Mouse (Mus musculus) embryo, embryonic 11 days (tissue): ENCODE measurements at regions not wholly inside any gene's neighbourhood (a gene's known extent, or its start where the extent isn't known, plus 50 kb on each side); places are given as distances from the start of the nearest gene placed in this dataset.

ENCODE experiments used
- DNase-seq: peaks from one replicate; pipeline ENCODE4 v3.0.0-alpha.2; 2015

DNA sequence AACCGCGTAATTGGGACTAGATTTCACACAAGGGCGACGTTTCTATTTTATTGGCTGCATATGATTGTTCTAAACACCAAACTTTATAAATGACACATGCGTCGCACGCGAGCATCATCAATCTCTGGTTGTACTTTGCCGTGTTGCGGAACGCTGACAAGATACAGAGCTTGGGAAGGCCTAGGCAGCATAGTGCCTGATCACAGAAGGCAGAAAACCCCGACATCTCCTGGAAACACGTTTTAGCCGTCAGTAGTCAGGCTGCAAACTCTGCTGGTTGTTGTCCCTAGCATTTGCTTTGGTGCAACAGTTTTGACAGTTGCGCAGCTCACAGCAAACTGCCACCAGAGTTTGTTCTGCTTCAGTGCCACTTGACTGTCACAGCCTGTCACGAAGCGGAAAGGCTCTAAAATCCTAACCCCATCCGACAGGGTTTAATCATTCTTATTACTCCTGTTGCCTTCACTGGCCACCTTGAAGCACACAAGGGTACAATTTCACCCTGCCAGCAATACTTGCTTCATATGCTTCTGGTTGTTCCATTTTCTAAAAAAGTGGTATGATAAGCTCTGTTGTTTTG, 380.2 kb upstream of the Tenm3 start:
- DNase-seq, result peak; percentile 6

DNA sequence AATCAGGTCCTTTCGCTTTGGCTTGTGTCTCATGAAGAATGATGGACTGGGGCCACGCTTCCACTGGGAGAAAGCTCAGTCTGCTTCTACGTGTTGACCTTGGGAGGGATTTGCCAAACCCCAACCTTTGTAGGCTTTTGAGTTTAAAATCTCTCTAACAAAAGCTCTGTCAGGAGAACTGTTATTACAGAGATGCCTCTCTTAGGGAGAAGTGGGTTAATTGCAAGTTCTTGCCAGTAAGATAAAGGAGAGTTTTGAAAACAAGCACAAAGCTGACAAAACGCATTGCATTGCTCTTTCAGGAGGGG, 351.5 kb upstream of the Tenm3 start:
- DNase-seq, result no peak

DNA sequence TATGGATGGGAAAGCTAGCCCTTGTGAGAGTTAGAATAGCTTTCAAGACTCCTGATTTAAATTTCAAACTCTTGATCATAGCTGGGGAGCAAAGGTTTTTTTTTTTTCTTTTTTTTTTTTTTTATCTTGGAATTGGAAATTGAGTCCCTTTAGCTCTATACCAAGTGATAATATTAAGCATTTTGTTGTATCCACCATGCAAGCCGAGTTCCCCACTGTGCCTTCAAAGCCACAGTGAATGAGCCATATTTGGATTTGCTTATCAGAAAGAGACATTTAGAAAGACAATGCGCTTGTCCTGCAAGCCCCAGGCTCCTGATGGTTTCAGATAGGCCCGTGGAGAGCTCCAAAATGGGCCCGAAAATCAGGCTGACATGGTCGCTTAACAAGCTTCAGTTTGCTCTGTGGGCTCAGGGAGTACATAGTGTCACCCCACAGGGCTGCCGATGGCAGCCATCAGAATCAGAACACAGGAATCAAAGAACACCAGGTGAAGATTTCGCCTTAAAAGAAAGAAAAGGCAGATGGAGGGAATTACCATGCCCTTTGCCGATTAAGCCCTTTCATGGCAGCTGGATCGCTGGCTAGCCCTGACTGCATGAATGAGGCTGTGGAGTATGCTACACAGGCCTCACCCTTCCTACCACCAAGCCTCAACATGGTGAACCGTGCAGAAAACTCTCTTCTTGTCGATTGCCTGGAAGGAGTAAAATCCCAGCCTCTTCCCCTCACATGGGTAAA, 351.0 kb upstream of the Tenm3 start:
- DNase-seq, result peak; percentile 8

DNA sequence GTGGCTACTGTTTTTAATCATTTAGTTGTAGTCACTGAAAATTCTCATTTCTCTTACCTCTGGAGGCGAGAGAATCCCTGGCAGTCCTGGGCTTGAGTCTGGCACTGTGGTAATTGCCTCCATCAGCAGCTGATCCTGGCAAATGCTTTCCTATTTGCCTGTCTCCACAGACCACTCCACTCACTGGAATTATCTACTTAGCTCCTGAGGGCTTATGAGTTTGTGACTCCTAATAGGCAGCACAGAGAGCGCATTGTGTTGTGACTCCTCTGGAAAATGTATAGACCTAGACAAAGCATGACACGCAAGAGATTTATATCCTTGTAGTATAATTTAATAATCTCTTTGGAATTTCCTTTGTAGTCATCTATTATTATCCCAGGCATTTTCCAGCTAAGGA, 343.1 kb upstream of the Tenm3 start:
- DNase-seq, result peak; percentile 16

DNA sequence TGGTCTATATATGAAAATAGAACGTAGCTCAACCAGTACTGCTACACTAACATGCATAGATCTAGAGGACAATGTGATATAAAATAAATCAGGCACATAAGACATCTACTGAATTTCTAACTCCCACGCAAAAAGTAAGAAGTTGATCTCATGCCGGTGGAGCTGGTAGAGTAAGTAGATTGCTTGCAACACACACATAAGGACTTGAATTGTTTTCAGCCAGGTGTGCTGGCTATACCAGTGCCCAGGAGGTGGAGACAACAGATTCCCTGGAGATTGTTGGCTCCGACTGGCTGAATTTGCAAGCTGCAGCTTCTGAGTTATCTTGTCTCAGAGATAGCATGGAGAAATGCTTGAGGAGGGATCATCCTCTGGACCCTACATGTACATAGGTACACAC, 331.6 kb upstream of the Tenm3 start:
- DNase-seq, result no peak

DNA sequence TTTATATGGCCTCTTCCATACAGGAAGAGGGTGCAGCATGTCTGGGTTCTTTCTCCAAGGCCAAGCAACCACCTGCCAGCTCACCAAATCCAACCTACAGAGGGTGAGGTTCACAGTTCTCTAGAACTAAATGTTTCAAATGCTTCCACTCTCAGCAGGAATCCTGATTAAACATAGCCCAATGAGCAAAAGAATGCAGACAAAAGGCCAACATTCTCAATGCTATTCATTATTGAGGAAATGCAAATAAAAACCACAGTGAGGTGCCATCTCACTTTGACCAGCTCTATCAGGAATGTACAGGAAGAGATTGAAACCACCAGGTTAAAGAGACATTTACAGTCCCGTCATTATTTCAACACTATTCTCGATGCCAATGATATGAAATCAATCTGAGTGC, 331.2 kb upstream of the Tenm3 start:
- DNase-seq, result no peak

DNA sequence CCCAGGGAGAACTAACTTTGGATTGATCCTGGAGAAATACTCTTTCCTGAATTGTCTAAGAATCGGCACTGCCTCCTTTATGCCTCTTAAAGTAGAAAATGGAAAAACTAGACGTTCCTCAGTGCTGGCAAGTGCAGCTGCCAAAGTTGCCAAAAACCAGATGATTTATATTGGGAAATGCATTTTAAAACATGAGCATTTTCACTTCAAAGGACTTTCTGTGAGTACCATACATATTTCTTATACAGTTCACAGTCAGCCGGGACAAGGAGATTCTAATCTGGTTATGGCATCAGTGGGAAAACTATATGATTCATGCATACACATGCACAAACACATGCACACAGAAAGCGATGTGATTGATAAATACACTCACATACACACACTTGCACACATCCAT, 315.6 kb upstream of the Tenm3 start:
- DNase-seq, result no peak

DNA sequence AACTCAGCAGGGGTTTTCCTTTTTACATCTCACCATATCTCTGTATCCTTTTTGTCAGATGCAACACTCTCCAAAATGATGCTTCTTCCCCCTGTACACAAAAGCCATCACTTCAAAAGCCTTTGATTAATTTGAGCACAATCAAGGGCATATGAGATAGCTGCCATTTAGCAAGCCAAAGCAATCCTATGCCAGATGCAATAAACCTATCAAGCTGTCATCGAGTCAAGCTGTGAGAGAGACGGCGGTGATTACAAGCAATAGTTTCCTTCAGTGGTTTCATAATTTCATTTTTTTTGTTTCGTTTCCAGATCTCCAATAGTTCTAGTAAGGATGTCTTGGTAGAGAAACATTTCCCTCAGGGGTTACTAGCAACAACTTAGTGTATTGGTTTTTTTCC, 314.4 kb upstream of the Tenm3 start:
- DNase-seq, result no peak

DNA sequence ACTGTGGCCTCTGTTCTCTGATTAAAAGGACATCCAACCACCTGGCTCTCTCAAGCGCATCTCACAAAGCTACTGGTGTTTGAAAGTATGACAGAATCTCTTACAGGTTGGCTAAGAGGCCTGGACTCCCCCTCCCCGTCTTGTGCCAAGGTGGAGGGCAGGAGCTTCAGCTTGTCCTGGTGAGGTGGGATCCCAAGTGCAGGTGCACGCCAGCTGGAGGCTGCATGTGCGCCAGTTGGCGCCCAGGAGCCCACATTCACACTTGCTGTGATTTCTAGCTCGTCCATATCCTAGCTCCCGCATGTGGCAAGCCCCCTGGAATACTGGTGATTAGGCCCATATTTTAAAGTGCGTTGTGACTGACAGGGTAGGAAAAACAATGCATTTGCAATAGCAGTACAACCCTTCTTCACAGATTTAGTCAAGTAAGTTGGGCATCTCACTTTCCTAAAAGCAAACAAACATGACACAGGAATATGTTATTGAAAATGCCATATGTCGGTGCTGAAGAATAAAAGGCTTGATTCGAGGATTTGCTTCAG, 292.8 kb upstream of the Tenm3 start:
- no peak for DNase-seq

DNA sequence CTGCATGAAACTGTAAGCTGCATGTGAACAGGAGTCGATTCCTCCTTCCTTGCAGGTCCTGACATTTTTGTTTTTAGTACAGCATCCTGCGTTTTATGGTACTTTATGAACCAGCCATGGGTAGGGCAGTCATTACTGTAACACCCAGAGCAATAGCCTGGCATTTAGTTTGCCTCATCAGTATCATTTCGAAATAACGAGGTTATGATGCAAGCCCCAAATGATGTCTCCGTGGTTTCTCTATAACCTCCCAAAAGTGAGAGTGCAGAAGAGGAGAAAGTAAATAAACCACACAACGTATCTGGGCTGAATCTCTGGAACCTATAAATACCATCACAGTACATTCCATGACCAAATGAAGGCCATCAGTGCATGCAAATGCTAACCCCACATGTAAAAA, 265.3 kb upstream of the Tenm3 start:
- DNase-seq, result no peak

DNA sequence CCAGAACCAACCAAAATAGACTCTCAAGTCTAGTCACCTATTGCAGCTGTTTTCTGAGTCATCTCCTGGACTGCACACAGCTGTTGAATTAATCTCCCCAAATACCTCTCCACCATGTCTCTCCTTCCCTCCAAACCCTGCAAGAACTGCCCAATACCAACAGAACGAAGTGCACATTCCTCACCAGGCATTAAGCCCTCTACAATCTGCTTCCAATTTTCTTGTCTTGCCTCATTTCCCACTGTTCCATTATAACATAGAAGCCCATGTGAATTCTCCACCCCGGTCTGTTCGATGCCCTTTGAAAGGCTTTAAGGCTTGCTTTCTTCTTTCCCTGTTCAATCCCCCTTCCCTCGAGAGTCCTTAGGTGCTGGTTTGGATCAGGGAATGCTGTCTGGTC, 264.9 kb upstream of the Tenm3 start:
- peak; percentile 70 for DNase-seq

DNA sequence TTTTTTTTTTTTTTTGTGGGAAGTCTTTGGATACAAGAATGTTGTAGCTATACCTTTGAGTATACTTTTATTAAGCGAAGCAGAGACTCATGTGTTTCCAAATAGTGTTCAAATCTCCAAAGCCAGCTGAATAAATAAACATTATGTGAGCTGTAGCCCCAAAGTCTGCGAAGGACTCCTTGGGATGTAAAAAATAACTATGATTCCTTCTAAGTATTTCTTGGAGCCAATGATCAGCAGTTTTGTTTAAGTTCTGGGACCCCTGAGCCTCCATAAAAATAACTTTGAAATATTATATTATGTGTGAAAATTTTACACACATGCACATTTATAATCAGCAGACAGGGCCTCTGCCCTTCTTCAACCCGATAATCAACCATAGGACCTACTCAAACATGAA, 262.8 kb upstream of the Tenm3 start:
- no peak for DNase-seq

DNA sequence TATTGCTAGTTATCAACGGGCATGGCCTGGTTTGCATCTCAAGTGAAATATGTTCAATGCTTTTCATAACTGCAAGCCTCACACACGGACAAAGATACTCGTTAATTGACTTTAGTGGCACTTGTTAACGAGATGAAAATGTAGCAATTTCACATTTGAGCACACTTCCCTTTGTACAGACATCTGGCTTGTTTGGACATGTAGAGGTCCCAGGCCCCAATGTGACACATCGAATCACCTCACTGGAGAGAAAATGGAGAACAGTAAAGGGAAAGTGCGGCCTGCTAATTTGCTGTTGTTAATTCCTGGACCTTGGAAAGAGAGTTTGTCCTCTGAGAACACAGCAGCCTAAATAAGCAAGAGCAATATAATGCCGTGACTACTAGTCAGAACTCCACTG, 257.4 kb upstream of the Tenm3 start:
- DNase-seq, result no peak

DNA sequence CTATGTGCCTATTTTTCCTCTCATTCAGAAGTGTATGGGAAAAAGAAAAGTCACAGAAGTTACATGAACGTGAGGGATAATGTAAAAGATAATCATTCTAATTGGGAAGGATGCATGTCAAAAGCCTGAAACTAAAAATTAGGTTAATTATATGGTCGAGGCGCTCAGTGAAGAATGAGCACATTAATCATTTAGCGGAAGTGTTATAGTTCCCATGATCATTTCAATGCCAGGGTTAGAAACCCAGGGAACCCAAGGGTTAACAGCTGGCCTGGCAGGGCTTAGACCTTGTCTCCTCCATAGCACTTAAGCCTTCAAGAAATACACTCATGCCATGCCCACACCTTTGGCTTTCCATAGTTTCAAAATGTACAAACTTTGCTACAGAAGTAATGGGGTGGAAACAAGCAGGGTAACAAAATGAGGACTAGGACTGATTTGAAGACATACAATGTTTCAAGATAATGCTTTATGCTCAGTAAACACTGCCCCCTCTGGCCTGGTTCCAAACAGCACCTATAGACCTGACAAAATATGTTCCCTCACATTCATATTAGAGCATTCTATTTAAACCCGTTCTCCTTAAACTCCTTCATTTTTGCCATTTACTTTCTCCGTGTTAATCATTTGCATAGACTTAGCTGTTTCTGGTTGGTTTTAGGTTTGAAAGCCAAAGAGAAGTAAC, 240.6 kb upstream of the Tenm3 start:
- DNase-seq, result peak; percentile 31

DNA sequence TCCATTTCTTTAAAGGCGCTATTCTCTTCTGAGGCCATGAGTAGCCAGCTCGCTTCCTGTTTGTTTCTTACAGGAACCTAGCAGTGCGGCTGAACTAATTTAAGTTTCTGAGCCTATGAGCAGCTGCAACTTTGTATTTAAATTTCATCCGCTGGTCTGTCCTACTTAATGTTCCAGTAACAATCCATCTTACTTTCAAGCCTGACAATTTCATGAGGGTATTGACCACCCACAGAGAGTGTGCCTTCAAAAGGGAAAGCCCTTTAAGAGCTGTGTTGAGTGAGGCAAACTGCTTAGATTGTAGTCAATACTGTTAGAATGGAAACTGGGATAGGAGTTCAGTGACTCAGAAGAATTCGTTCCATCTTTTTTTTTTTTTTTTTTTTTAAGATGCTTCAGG, 225.7 kb upstream of the Tenm3 start:
- peak; percentile 8 for DNase-seq

DNA sequence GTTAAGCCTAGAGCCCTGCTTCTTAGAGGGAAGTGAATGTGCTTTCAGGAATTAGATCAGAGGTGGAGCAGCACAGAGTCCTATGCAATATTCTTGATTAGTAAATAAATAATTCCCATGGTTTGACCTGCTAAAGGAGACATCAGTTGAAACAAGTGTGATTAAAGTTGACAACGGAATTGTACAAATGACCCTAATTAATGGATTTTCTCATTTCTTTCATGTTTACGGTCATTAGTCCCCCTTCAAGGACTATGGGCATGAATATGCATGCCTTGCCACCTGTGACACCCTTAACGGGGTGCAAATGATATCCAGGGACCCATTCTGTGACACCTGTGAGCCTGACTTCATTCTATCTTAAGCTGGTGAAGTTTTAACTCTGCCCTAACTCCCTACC, 219.5 kb upstream of the Tenm3 start:
- DNase-seq, result no peak

DNA sequence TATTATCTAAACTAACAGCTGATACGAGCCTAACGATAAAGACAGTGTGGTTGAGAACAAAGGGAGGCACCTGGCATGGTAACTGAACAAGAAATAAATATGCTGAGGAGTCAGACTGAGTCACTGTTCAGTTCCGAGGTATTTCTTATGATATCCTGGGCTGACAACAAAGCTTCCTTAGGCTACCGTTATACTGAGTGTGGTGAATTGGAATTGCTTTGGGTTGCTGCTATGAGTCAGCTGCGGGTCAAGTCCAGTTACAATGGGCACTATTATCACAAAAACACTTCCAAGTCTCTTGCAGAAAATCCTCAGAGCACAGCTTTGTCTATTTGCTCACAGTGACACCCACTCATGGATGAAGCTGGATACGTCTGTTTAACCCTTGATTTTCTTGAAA, 199.5 kb upstream of the Tenm3 start:
- DNase-seq, result no peak

DNA sequence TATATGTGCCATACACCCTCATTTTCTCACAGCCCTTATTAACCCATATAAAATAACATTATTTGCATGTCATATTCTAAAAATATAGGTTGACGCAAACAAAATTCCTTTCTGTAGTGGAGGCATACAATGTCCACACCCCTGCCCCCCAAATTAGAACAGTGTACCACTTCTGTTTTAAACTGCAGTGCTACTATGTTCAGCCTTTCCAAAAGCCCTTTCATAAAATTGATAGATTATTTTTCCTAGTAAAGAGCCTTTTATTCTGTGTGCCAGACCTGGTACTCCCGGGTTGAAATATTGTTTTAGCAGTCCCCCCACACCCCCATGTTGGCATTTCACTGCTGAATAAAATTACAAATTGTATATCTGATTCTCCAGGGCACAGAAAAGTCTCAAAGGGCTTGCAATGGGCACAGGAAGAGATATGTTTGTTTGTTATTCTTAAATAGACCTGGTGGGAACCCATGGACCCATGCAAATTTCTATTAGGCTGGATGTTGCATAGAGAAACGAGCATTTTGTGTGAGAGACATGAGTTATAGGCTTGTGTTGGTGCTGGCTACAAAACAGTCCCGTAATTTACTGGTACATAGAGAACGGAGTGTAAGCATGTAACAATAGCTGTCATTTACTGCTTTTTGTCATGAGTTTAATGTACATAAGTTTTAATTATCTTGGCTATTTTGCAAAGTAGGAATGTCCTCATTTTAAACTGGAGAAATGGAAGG, 192.4 kb upstream of the Tenm3 start:
- no peak for DNase-seq

DNA sequence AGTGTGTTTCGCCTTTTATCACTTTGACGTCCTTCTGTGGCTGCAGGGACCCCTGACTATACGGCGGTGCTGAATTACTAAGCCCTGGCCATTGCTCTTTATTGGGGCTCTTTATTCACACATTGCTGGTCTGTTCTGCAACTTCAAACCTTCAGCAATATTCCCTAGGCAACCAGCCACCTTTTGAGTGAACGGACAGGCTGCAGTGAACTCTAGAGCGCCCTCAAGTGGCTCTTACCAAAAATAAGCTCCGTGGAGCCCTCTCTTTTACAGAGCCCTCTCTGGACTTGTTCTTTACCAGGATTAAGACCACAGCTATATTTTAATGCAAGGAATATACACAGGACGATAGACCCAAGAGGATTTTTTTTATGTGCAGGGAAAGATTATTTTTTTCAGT, 191.8 kb upstream of the Tenm3 start:
- DNase-seq, result peak; percentile 74

DNA sequence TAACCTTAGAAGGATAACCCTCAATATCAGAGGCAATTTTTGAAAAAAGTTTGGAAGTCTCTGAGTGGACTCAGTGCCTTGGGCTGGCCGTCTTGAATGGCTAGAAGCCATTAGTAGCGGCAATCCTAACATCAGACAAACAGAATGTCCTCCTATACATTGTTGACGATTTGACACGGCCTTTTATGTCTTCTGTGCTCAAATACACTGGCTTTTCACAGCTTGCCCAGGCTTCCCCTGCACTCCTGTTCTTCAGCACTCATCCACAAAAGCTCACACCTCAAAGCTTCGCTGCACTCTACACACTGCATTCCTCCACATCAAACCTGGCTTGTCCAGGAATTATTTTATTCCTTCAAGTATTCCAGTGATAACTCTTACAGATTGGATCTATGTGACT, 186.5 kb upstream of the Tenm3 start:
- peak; percentile 22 for DNase-seq

DNA sequence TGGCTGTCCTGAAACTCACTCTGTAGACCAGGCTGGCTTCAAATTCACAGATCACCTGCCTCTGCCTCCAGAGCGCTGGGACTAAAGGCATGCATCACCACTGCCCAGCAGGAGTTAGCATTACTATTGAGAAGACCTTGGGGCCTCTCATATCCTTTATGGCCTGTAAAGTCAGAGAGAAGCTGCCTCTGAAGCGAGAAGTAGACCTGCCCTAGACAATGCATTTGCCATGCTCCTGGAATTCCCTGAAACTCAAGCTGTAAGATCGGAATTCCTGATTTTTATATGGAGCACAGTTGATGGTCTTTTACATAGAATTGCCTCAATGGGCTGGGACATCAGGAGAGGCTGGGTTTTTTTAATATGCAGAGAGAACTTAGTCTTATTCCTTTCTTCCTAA, 174.0 kb upstream of the Tenm3 start:
- no peak for DNase-seq

DNA sequence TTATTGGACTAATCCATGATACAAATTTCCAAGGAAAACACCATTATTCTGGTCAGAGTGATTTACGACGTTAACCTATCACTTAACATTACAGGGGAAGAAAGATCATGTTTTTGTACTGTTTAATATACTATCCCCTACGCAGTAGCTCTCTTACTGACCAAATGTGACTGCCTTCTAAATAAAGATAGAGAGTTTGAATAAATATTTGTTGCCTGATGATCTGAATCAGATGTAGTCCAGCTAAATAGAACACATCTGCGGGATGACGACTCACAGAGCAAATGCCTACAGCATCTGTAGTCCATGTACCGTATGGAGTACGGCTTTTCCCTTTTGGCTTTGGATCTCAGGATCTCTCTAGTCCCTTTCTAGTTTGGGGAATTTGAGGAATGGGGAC, 171.9 kb upstream of the Tenm3 start:
- DNase-seq, result no peak

DNA sequence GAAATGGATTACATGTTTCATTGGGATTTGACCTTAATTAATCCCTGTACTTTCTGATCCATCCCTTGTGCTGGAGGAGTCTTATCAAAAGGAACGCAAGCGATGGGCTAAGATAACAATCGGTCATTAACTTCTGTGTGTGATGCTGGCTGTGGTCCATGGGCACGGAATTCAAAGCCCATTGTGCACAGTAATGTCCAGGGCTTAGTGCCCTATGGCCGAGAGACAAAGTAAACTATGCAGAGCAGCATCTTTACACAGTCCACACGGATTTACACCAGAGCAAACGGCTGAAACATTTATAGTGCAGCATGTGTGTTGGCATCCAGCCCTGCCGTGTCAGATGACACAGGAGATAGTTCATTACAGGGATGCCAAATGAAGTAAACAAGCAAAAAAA, 171.4 kb upstream of the Tenm3 start:
- DNase-seq, result no peak
